Mouse (Mus musculus): ENCODE data around the gene Prkd2.

Prkd2 gene

DNA sequence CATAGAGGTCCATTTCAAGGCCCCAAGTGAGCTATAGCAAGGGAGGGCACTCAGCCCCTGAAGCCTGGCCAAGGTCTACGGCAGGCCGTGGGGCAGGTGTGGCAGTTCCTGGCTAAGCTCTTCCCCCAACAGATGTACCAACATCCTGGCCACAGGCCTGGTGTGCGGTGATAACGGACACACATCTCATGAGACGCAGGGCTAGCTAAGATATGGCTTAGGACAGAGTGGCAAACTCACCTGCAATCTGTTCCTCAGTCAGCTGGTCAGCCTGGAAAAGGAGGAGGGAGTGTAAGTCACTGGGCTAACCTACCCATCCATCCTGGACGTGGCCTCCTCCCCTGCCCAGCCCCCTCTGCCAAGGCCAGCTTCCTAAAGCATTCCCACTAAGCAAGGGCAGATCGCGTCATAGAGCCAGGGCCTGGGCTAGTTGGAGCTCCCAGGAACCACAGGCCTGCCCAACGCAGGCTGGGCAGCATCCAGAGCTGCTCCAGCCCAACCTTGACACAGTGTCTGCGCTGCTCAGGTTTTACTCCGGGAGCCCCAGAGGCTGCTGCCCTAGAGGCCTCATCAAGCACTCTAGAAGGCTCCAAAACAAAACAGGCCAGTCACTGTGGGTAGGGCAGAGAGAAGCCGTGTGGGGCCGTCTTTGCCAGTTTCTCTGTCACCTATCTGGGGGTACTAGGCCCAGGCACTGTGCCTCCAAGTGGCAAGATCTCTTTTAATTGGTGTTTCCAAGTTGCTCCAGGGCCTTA lies 76.9 kb downstream of the Prkd2 start:
- no peak for DNase-seq (ENCODE audit: low spot score)

Measured in embryo, embryonic 10 days (tissue).